Mouse (Mus musculus): ENCODE results near the gene 2210408I21Rik. TPM values are rescaled to one million over a fixed set of nuclear protein-coding genes. Genes with fewer than 3 reads are reported as not detected.

The 2210408I21Rik gene
- total and polyA plus RNA-seq, 3 experiments = 1.6 to 4.0 TPM; not detected in 1

DNA sequence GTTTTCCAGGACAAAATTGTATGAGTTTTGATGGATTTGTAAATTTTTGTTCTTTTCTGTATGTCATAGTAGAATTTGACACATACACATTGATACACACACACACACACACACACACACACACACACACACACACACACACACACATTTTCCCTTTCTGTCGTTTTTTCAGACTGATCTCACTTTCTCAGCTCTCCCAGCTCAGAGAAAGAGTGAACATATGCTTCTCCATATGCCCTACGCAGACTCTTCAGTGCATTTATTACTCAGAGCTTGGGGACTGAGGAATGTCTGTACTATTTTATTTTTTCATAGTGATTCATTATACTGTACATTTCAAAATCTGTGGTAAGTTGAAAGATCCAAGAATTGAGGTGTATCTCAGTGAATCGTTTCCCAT is 160.2 kb downstream of the 2210408I21Rik start (continued):
- no peak for TF ChIP-seq POLR2AphosphoS5 (IDR thresholded peaks at IDR 0.05; ENCODE audit: borderline replicate concordance, low read depth, low read length)

DNA sequence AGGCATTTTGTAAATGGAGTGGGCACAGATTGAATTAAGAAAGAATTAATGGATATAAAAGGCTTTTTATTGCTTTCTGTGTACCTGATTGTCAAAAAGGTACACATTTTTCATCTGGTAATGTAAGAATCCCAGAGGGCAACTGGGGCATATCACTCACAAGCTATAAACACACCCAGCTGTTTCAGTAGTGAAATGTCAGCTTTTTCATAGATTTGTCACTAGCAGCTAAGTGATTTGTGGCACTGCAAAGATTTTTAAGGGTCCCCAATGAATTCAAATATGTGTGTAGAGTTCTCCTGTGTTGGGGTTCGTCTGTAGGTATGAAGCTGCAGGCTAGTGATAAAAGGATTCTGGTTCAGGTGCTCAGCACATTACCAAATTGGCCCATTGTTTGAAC is 188.8 kb downstream of the 2210408I21Rik start:
- TF ChIP-seq ZNF384 (IDR thresholded peaks at IDR 0.05; ENCODE audit: low read depth, low read length) (no peak), CHD2 (IDR thresholded peaks at IDR 0.05; ENCODE audit: low read length) (no peak), MEF2A (IDR thresholded peaks at IDR 0.05; ENCODE audit: extremely low read depth, insufficient replicate concordance, low read depth, low read length, poor library complexity, severe bottlenecking) (no peak), UBTF (IDR thresholded peaks at IDR 0.05; ENCODE audit: borderline replicate concordance, insufficient read depth, low read depth, low read length) (no peak), TAL1 (IDR thresholded peaks at IDR 0.05; ENCODE audit: low read length) (no peak), BHLHE40 (IDR thresholded peaks at IDR 0.05; ENCODE audit: borderline replicate concordance, low read depth, low read length) (no peak), ZMIZ1 (IDR thresholded peaks at IDR 0.05; ENCODE audit: low read depth, low read length) (no peak), POLR2AphosphoS2 (IDR thresholded peaks at IDR 0.05; ENCODE audit: low read length) (no peak), MAZ (IDR thresholded peaks at IDR 0.05; ENCODE audit: low read depth, low read length) (no peak), ETS1 (IDR thresholded peaks at IDR 0.05; ENCODE audit: low read depth, low read length) (no peak), RAD21 (IDR thresholded peaks at IDR 0.05; ENCODE audit: low read depth, low read length) (no peak), SIN3A (IDR thresholded peaks at IDR 0.05; ENCODE audit: low read length) (no peak)
- Histone ChIP-seq H3K27me3 (ENCODE audit: control insufficient read depth in 1 of 2, insufficient read depth in 2 of 2, low read length in 2 of 2) (no peaks in the 10 kb centered on the region), H3K4me3 (ENCODE audit: control insufficient read depth in 1 of 2, insufficient read depth in 1 of 2, low read depth in 2 of 2, low read length in 2 of 2) (no peak overlapping the region), H3K36me3 (ENCODE audit: control insufficient read depth in 1 of 2, insufficient read depth in 2 of 2, low read length in 2 of 2) (no peaks in the 10 kb centered on the region), H3K9ac (ENCODE audit: control insufficient read depth, low read depth, low read length, poor library complexity, severe bottlenecking) (no peak overlapping the region), H3K27ac (ENCODE audit: control insufficient read depth, low read depth, low read length) (no peak overlapping the region), H3K79me2 (ENCODE audit: control insufficient read depth, insufficient read depth, low read length, poor library complexity) (no peaks in the 10 kb centered on the region), H3K9me3 (replicated peaks; ENCODE audit: insufficient read depth, low read length) (no peaks in the 10 kb centered on the region), H3K4me1 (ENCODE audit: control insufficient read depth in 1 of 2, insufficient read depth in 2 of 2, low read length in 2 of 2) (no peaks in the 10 kb centered on the region)
- no peak for DNase-seq (ENCODE audit: low read depth, low spot score)

DNA sequence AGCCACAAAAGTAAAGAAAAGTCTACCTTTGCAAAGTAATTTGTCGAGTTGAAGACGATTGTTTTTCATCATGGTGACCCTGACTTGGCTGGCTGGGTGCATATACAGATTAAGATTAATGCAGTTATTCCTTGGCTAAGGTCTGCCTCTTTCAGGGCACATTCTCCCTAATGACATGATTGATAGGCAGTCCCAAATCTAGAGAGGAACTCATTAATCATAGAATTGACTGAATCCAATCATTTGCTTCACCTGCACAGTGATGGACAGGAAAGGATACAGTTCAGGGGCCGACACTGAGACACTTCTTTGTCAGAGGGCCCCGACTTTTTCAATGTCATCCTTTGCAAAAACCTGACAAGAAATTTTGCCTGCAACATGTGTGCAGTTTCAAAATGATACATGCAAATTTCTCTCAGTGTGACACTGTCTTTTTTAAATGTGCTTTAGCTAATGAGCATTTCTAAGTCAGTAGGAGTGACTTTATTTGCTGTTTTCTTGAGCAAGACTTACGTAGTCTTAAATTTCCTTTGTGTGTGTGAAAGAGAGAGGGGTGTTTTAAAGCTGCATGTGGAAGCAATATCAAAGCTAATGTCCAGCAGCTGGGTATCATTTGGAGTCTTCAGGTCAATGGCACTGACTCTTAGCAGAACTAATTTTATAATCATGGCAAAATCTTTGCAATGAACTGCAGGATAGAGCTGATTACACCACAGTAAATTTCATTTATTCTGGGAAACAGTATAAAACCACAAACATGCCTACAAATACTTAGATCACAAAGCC is 191.0 kb downstream of the 2210408I21Rik start:
- Histone ChIP-seq H3K27ac (ENCODE audit: control insufficient read depth, low read depth, low read length) (no peak overlapping the region), H3K36me3 (ENCODE audit: control insufficient read depth in 1 of 2, insufficient read depth in 2 of 2, low read length in 2 of 2) (no peaks in the 10 kb centered on the region), H3K79me2 (ENCODE audit: control insufficient read depth, insufficient read depth, low read length, poor library complexity) (no peaks in the 10 kb centered on the region), H3K9me3 (replicated peaks; ENCODE audit: insufficient read depth, low read length) (no peaks in the 10 kb centered on the region), H3K9ac (ENCODE audit: control insufficient read depth, low read depth, low read length, poor library complexity, severe bottlenecking) (no peak overlapping the region), H3K27me3 (ENCODE audit: control insufficient read depth in 1 of 2, insufficient read depth in 2 of 2, low read length in 2 of 2) (no peaks in the 10 kb centered on the region), H3K4me1 (ENCODE audit: control insufficient read depth in 1 of 2, insufficient read depth in 2 of 2, low read length in 2 of 2) (no peaks in the 10 kb centered on the region), H3K4me3 (ENCODE audit: control insufficient read depth in 1 of 2, insufficient read depth in 1 of 2, low read depth in 2 of 2, low read length in 2 of 2) (no peak overlapping the region)
- no peak for DNase-seq (ENCODE audit: low read depth, low spot score)
- TF ChIP-seq ZC3H11A (IDR thresholded peaks at IDR 0.05; ENCODE audit: low read depth, low read length) = no peak
- TF ChIP-seq ZNF384 (IDR thresholded peaks at IDR 0.05; ENCODE audit: low read depth, low read length) = no peak
- TF ChIP-seq RAD21 (IDR thresholded peaks at IDR 0.05; ENCODE audit: low read depth, low read length) = no peak
- TF ChIP-seq CHD2 (IDR thresholded peaks at IDR 0.05; ENCODE audit: low read length) = no peak
- no peak for TF ChIP-seq USF1 (IDR thresholded peaks at IDR 0.05; ENCODE audit: low read depth, low read length)
- TF ChIP-seq POLR2A (IDR thresholded peaks at IDR 0.05; ENCODE audit: control insufficient read depth in 1 of 2, insufficient read depth in 1 of 2, low read depth in 1 of 2, low read length in 2 of 2, poor library complexity in 1 of 2) = no peak
- TF ChIP-seq MAFK (IDR thresholded peaks at IDR 0.05; ENCODE audit: borderline replicate concordance, low read depth, low read length) = no peak
- TF ChIP-seq KAT2A (conservative IDR thresholded peaks at IDR 0.05; ENCODE audit: low read depth, low read length) = no peak
- TF ChIP-seq GABPA (IDR thresholded peaks at IDR 0.05; ENCODE audit: low read depth, low read length) = no peak
- TF ChIP-seq SIN3A (IDR thresholded peaks at IDR 0.05; ENCODE audit: low read length) = no peak
- no peak for TF ChIP-seq ETS1 (IDR thresholded peaks at IDR 0.05; ENCODE audit: low read depth, low read length)
- no peak for TF ChIP-seq NELFE (IDR thresholded peaks at IDR 0.05; ENCODE audit: low read depth, low read length)
- no peak for TF ChIP-seq CTCF (IDR thresholded peaks at IDR 0.05 in 2 of 3, conservative IDR thresholded peaks at IDR 0.05 in 1 of 3; ENCODE audit: control insufficient read depth in 1 of 3, insufficient read depth in 1 of 3, low read depth in 2 of 3, low read length in 3 of 3, poor library complexity in 1 of 3, severe bottlenecking in 1 of 3)
- no peak for TF ChIP-seq HCFC1 (IDR thresholded peaks at IDR 0.05; ENCODE audit: low read depth, low read length)
- TF ChIP-seq POLR2AphosphoS5 (IDR thresholded peaks at IDR 0.05; ENCODE audit: borderline replicate concordance, low read depth, low read length) = no peak

Measured in MEL (cell line).